Mouse (Mus musculus) CD4-positive naive resting alpha-beta T cell, adult 76 days (primary cell): ENCODE results near the gene Prkcb. TPM values are rescaled to one million over a fixed set of nuclear protein-coding genes. Genes with fewer than 3 reads are reported as not detected.

Source experiments
- total RNA-seq: library from RNA; stranded (reverse); gene quantifications from one replicate; pipeline ENCODE4 v1.2.4, GENCODE M21; 2023

Gene Prkcb
- total RNA-seq: 161 TPM

DNA sequence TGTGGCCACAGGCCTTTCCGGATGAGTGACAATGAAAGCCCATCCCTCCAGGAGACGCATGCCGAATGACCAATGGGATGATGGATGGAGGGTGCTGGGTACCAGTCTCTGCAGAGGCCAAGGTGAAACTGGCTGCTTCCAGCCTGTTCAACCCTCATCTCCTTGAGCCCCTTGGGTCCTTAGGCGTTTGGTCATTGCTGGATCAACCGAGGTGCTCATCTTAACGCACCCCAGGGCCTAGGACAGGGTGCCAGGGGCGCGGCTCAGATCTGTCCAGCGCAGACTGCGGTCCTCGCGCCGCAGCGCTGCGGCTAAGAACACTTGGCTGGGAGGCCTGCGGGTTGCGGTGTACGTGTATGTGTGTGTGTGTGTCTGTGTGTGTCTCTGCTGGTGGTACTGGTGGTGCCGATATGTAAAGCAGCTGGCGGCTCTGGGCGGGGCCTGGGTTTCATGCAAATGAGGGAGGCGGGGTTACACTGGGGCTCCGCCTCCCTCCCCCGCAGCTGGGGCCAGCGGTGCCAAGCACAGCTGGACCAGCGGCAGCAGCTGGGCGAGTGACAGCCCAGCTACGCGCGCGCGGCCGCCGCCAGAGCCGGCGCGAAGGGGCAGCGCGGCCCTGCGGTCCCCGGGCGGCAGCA, at the start of gene Prkcb:
Gene Prkcb (plus strand): TSS at position 147 of the 638 bp plus-strand sequence.

GRCm38 (mm10) chr7:122670442-122670872, 381.9 kb downstream of the Prkcb start, which contains the start of gene Cacng3:
Gene Cacng3 (plus strand): TSS chr7:122670492.

Other genes with a start within 250 kb of the Prkcb start
- 38.5 TPM for gene Ubfd1, start 221.6 kb upstream of the Prkcb start, total RNA-seq
- 14.5 TPM for gene Ears2, start 221.5 kb upstream of the Prkcb start, total RNA-seq
- gene Ndufab1, start 186.9 kb upstream of the Prkcb start, total RNA-seq: 70.8 TPM
- 2.6 TPM for gene Palb2, start 155.8 kb upstream of the Prkcb start, total RNA-seq
- 67.8 TPM for gene Dctn5, start 155.7 kb upstream of the Prkcb start, total RNA-seq
- 3.0 TPM for gene Plk1, start 129.3 kb upstream of the Prkcb start, total RNA-seq
- gene Ern2, start 102.5 kb upstream of the Prkcb start, total RNA-seq: not detected
- gene Chp2, start 69.3 kb upstream of the Prkcb start, total RNA-seq: not detected